ENCODE assay signal across 8 mouse cellular contexts in genomic region chr4:47092387-47093021, GRCm38 (mm10). TPM values are rescaled to one million over a fixed set of nuclear protein-coding genes. Genes with fewer than 3 reads are reported as not detected.
DNase-seq lines count a peak whose midpoint lies in the region; ATAC-seq lines count a peak whose summit lies in the region.

No protein-coding gene starts in this region.

- H3K4me3 ChIP-seq in heart, embryonic 12.5 days: peak overlapping the region; percentile 74
- H3K4me3 ChIP-seq in limb, embryonic 13.5 days: peak overlapping the region; percentile 70

- intact Hi-C loops in heart, postnatal 36 days (cut with DNase I): no loop called here

- peak overlapping the region; percentile 69 for H3K9ac ChIP-seq in heart, embryonic 12.5 days
- H3K9ac ChIP-seq in limb, embryonic 13.5 days: peak overlapping the region; percentile 69

- peak overlapping the region; percentile 100 for H3K4me2 ChIP-seq in heart, embryonic 12.5 days
- peak overlapping the region; percentile 99 for H3K4me2 ChIP-seq in limb, embryonic 13.5 days (replicated peaks)

- peaks cover 16% of the 10 kb centered on the region for H3K4me1 ChIP-seq in heart, embryonic 12.5 days (replicated peaks)
- peaks cover 19% of the 10 kb centered on the region for H3K4me1 ChIP-seq in limb, embryonic 13.5 days

- no peak; the same call in 1 of the 2 replicates for ATAC-seq in heart, embryonic 12.5 days (ENCODE audit: insufficient number of reproducible peaks, low FRiP score)
- peak; percentile 26; the same call in 1 of the 2 replicates for ATAC-seq in granulocyte monocyte progenitor cell, adult 5-6 weeks (replicated peaks; ENCODE audit: poor library complexity, severe bottlenecking)
- 0 out of 2 replicates have a peak, but pooled peaks have one; percentile 28 for ATAC-seq in limb, embryonic 13.5 days (ENCODE audit: low FRiP score, low read depth)
- no peak for ATAC-seq in activated CD4-positive, CD25-positive, alpha-beta regulatory T cell, adult 4 months

- no peaks in the 10 kb centered on the region for H3K9me3 ChIP-seq in heart, embryonic 12.5 days (replicated peaks)
- no peaks in the 10 kb centered on the region for H3K9me3 ChIP-seq in limb, embryonic 13.5 days

- no peak for DNase-seq in heart, postnatal 36 days
- DNase-seq in NIH3T3 (ENCODE audit: low read depth) (peak; percentile 9), adipocyte (ENCODE audit: low spot score) (no peak)
- DNase-seq in retina, embryonic 14.5 days (ENCODE audit: low spot score): peak; percentile 57

- 3% methylated on average over 21 of the region's 21 CpGs for WGBS in heart, embryonic 12.5 days
- WGBS in limb, embryonic 13.5 days: under 1% methylated on average over 21 of the region's 21 CpGs

- peaks cover 50% of the 10 kb centered on the region for H3K27me3 ChIP-seq in heart, embryonic 12.5 days (replicated peaks)
- peaks cover 42% of the 10 kb centered on the region for H3K27me3 ChIP-seq in limb, embryonic 13.5 days

- no peak overlapping the region for H3K27ac ChIP-seq in heart, embryonic 12.5 days (ENCODE audit: poor library complexity, severe bottlenecking)
- no peak overlapping the region for H3K27ac ChIP-seq in limb, embryonic 13.5 days

- H3K36me3 ChIP-seq in heart, embryonic 12.5 days: no peaks in the 10 kb centered on the region
- no peaks in the 10 kb centered on the region for H3K36me3 ChIP-seq in limb, embryonic 13.5 days

RNA-seq across cellular contexts. Expression of gene Galnt12, which starts 0.8 kb away (rescaled TPM):
- polyA plus RNA-seq in heart, embryonic 12.5 days (2016; fragmentation: Nextera tagmentation; extraction: Ambion mirVana): 1.8 and 2.2 TPM in 2 replicates
- total RNA-seq in heart, postnatal 36 days (2021): under 1 TPM; 0.19 to 0.47 TPM
- total RNA-seq in granulocyte monocyte progenitor cell, adult 5-6 weeks (2014; fragmentation: Nextera tagmentation): 1.7 TPM in 1 of 2 replicates, not detected in the other
- total RNA-seq in granulocyte monocyte progenitor cell, adult 5-6 weeks (2017): 0.82 and 0.98 TPM in 2 replicates
- 3.8 and 4.3 TPM in 2 replicates for polyA plus RNA-seq in limb, embryonic 13.5 days (2015; fragmentation: Nextera tagmentation; extraction: Ambion mirVana)
- polyA plus RNA-seq in activated CD4-positive, CD25-positive, alpha-beta regulatory T cell, adult 4 months (2017; shearing (Covaris generic)): 1 to 10 TPM; 4.4 to 8.1 TPM

RNA-seq across cellular contexts. Expression of gene Anks6, which starts 35.3 kb away (rescaled TPM):
- polyA plus RNA-seq in heart, embryonic 12.5 days (2016; fragmentation: Nextera tagmentation; extraction: Ambion mirVana): 2.7 and 3.0 TPM in 2 replicates
- total RNA-seq in heart, postnatal 36 days (2021): 1 to 10 TPM; 2.8 to 3.0 TPM
- total RNA-seq in granulocyte monocyte progenitor cell, adult 5-6 weeks (2014; fragmentation: Nextera tagmentation): not detected in 2 replicates
- total RNA-seq in granulocyte monocyte progenitor cell, adult 5-6 weeks (2017): not detected in 2 replicates
- 6.2 and 6.3 TPM in 2 replicates for polyA plus RNA-seq in limb, embryonic 13.5 days (2015; fragmentation: Nextera tagmentation; extraction: Ambion mirVana)
- polyA plus RNA-seq in activated CD4-positive, CD25-positive, alpha-beta regulatory T cell, adult 4 months (2017; shearing (Covaris generic)): not detected

Comparison
In these comparisons a context has a peak if more than half of its experiments do, and no peak if none do; other contexts are left out.
1. ATAC-seq: peak in granulocyte monocyte progenitor cell, adult 5-6 weeks (single experiment) and limb, embryonic 13.5 days (single experiment); none in heart, embryonic 12.5 days (single experiment) and activated CD4-positive, CD25-positive, alpha-beta regulatory T cell, adult 4 months (single experiment).
2. DNase-seq: peak in NIH3T3 (single experiment) and retina, embryonic 14.5 days (single experiment); none in heart, postnatal 36 days (0 of 2) and adipocyte (single experiment).